Mouse (Mus musculus): ENCODE results near the gene Trhr2. TPM values are rescaled to one million over a fixed set of nuclear protein-coding genes. Genes with fewer than 3 reads are reported as not detected.
A peak's percentile ranks its signal among the peaks of the same experiment; 100 is the strongest.
"Not testable (repeated sequence)": the region's sequence is repeated elsewhere in the genome, so short reads cannot be mapped to it uniquely, and the experiment has no call there.

Gene Trhr2
- polyA plus RNA-seq, 1 experiment, result 0.09 TPM

DNA sequence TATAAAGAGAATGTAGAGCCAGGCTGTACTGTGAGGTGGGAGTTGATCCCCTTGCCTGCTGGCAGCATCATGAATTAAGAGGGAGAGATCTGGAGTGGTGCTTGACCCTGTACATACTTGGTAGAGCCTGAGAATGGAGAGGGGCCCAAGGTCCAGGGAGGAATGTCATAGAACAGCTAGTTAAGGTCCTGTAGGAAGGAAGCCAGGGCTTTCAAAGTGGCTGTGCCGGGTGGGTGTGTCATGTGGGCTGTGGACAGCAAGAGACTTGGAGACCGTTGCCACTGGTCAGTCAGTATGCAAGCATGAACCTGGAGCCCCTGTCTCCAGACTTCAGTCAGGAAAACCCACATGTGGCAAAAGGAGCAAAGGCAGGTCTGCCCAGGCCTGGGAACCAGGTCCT lies 35.4 kb downstream of the Trhr2 start:
- TF ChIP-seq POLR2A (IDR thresholded peaks at IDR 0.05; ENCODE audit: low read depth, low read length) (no peak), CTCF (IDR thresholded peaks at IDR 0.05; ENCODE audit: extremely low read depth, insufficient read length, insufficient replicate concordance, low read depth, low read length) (no peak)
- no peak overlapping the region for H3K4me3 ChIP-seq (ENCODE audit: low read depth, low read length)
- no peak overlapping the region for H3K27ac ChIP-seq (ENCODE audit: insufficient read depth, low read depth, low read length)
- peaks cover 44% of the 10 kb centered on the region for H3K4me1 ChIP-seq (ENCODE audit: control insufficient read depth, insufficient read depth, insufficient read length, low read length)
- H3K27me3 ChIP-seq (ENCODE audit: control insufficient read depth, insufficient read depth, low read length), result no peaks in the 10 kb centered on the region
- 79% methylated on average over 2 of the region's 2 CpGs for WGBS
- H3K36me3 ChIP-seq (ENCODE audit: control insufficient read depth, insufficient read depth, low read length), result peaks cover 6% of the 10 kb centered on the region; the same call in 1 of the 2 replicates

DNA sequence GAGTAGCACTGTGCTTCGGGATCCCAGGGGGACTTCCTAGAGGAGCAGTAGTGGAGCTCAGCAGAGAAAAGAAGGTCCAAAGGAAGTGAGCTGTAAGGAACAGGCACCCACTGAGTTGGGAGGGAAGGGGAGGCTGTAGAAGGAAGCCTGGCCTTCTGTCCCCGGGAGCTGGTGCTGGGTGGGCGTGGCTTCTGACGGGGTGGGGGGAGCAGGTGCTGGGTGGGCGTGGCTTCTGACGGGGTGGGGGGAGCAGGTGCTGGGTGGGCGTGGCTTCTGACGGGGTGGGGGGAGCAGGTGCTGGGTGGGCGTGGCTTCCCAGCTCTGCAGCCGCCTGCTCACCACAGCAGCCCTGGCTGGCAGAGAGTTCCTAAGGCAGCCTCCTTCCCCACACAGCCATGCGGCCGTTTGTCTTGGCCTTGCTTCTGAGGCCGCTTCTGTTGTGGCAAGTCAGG lies 36.6 kb downstream of the Trhr2 start:
- peaks cover 46% of the 10 kb centered on the region for H3K4me1 ChIP-seq (ENCODE audit: control insufficient read depth, insufficient read depth, insufficient read length, low read length)
- 6% methylated on average over 13 of the region's 13 CpGs for WGBS
- not testable (repeated sequence) for H3K36me3 ChIP-seq (ENCODE audit: control insufficient read depth, insufficient read depth, low read length); H3K27me3 ChIP-seq (ENCODE audit: control insufficient read depth, insufficient read depth, low read length); H3K4me3 ChIP-seq (ENCODE audit: low read depth, low read length)
- H3K27ac ChIP-seq (ENCODE audit: insufficient read depth, low read depth, low read length), result peak overlapping the region; percentile 72

DNA sequence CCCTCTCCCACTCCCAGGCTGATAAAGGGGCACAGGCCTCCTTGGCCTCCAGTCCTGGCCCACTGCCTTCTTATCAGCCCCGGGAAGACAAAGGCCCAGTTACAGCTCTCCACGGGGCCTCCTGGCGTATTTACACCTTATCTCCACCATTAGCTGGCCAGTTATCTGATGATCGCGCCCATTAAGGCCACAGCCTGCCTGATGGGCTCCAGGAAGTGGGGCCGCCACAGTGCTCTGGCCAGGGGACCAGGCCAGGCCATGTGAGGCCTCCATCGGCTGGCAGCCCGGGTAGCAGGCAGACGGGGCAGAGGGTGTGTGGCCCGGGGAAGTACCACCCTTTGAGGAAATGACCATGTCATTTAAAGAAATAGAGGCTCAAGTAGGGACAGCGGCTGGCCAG lies 37.8 kb downstream of the Trhr2 start:
- H3K4me1 ChIP-seq (ENCODE audit: control insufficient read depth, insufficient read depth, insufficient read length, low read length), result peaks cover 58% of the 10 kb centered on the region
- H3K4me3 ChIP-seq (ENCODE audit: low read depth, low read length), result no peak overlapping the region
- H3K36me3 ChIP-seq (ENCODE audit: control insufficient read depth, insufficient read depth, low read length), result peaks cover 6% of the 10 kb centered on the region; the same call in 1 of the 2 replicates
- peak overlapping the region; percentile 72 for H3K27ac ChIP-seq (ENCODE audit: insufficient read depth, low read depth, low read length)
- TF ChIP-seq CTCF (IDR thresholded peaks at IDR 0.05; ENCODE audit: extremely low read depth, insufficient read length, insufficient replicate concordance, low read depth, low read length), result no peak
- no peak for TF ChIP-seq POLR2A (IDR thresholded peaks at IDR 0.05; ENCODE audit: low read depth, low read length)
- 15% methylated on average over 11 of the region's 11 CpGs for WGBS
- no peaks in the 10 kb centered on the region for H3K27me3 ChIP-seq (ENCODE audit: control insufficient read depth, insufficient read depth, low read length)

DNA sequence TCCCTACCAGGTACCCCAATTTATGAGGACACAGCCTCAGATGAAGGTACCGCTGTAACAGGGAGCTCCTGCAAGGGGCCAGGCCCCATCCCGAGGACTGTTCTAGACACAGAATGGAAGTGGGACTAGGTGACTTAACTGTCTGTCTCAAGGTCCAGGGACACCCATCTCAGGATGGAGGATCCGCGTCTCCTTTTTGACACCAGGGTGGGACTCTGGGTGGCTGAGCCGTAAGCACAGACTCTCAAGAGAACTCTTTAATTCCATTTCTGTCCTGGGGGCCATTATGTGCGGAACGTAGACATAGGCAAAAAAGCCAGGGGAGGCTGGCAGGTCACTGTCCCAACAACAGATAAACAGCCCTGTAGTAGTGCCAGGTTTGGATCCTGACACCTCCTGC lies 38.4 kb downstream of the Trhr2 start:
- Histone ChIP-seq H3K4me3 (ENCODE audit: low read depth, low read length) (no peak overlapping the region), H3K36me3 (ENCODE audit: control insufficient read depth, insufficient read depth, low read length) (peaks cover 5% of the 10 kb centered on the region; the same call in 1 of the 2 replicates), H3K4me1 (ENCODE audit: control insufficient read depth, insufficient read depth, insufficient read length, low read length) (peaks cover 65% of the 10 kb centered on the region), H3K27ac (ENCODE audit: insufficient read depth, low read depth, low read length) (peak overlapping the region; percentile 72), H3K27me3 (ENCODE audit: control insufficient read depth, insufficient read depth, low read length) (no peaks in the 10 kb centered on the region)
- WGBS, result 58% methylated on average over 7 of the region's 7 CpGs
- TF ChIP-seq CTCF (IDR thresholded peaks at IDR 0.05; ENCODE audit: extremely low read depth, insufficient read length, insufficient replicate concordance, low read depth, low read length), result no peak
- TF ChIP-seq POLR2A (IDR thresholded peaks at IDR 0.05; ENCODE audit: low read depth, low read length), result no peak

DNA sequence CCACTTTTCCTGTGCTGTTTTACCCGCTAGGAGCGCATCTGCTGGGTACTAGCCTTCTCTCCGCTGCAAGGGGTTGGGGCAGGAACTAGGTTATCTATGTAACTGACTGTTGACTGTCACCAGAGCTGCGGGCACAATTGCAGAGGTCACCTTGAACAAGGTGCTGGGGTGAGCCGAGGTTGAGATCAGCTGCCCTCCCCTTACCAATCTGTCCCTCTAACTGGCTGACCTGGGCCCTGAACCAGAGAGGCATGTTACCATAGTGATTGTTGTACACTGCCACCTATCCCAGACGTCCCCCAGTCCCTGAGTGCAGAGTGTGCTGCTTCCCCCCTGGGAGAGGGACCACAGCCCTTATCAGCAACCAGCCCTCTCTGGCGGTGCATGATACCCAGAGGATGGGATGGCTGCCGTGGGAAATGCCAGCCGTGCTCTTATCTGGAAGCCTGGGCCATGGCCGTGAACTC lies 39.1 kb downstream of the Trhr2 start:
- H3K4me3 ChIP-seq (ENCODE audit: low read depth, low read length), result no peak overlapping the region
- WGBS, result 35% methylated on average over 10 of the region's 10 CpGs
- TF ChIP-seq POLR2A (IDR thresholded peaks at IDR 0.05; ENCODE audit: low read depth, low read length) (no peak), CTCF (IDR thresholded peaks at IDR 0.05; ENCODE audit: extremely low read depth, insufficient read length, insufficient replicate concordance, low read depth, low read length) (no peak)
- H3K36me3 ChIP-seq (ENCODE audit: control insufficient read depth, insufficient read depth, low read length), result peaks cover 5% of the 10 kb centered on the region; the same call in 1 of the 2 replicates
- H3K4me1 ChIP-seq (ENCODE audit: control insufficient read depth, insufficient read depth, insufficient read length, low read length), result peaks cover 70% of the 10 kb centered on the region
- no peaks in the 10 kb centered on the region for H3K27me3 ChIP-seq (ENCODE audit: control insufficient read depth, insufficient read depth, low read length)
- peak overlapping the region; percentile 72; the same call in 1 of the 2 replicates for H3K27ac ChIP-seq (ENCODE audit: insufficient read depth, low read depth, low read length)

DNA sequence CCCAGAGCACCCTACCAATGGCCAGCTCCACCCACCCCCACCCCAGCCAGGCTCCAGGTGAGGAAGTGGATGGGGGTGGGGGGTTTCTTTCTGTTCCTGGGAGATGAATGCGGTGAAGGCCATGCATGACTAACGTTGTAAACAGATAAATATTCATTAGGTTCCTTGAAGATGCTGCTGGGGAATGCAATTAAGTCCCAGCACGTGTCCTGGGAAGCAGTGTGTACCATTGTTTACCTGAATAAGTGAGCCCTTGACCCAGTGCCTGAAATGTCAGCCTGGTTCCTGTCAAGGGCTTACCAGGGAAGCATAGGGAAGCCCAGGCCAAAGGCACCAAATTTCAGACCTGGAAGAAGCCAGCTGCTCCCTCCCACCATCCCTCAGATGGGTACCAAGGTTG lies 40.0 kb downstream of the Trhr2 start:
- TF ChIP-seq POLR2A (IDR thresholded peaks at IDR 0.05; ENCODE audit: low read depth, low read length), result no peak
- no peak for TF ChIP-seq CTCF (IDR thresholded peaks at IDR 0.05; ENCODE audit: extremely low read depth, insufficient read length, insufficient replicate concordance, low read depth, low read length)
- 0 out of 2 replicates have a peak, but pooled peaks cover 2% of the 10 kb centered on the region for H3K36me3 ChIP-seq (ENCODE audit: control insufficient read depth, insufficient read depth, low read length)
- H3K4me1 ChIP-seq (ENCODE audit: control insufficient read depth, insufficient read depth, insufficient read length, low read length), result peaks cover 77% of the 10 kb centered on the region
- WGBS, result 46% methylated on average over 3 of the region's 3 CpGs
- H3K27me3 ChIP-seq (ENCODE audit: control insufficient read depth, insufficient read depth, low read length), result no peaks in the 10 kb centered on the region
- no peak overlapping the region for H3K4me3 ChIP-seq (ENCODE audit: low read depth, low read length)
- H3K27ac ChIP-seq (ENCODE audit: insufficient read depth, low read depth, low read length), result no peak overlapping the region; the same call in 1 of the 2 replicates

DNA sequence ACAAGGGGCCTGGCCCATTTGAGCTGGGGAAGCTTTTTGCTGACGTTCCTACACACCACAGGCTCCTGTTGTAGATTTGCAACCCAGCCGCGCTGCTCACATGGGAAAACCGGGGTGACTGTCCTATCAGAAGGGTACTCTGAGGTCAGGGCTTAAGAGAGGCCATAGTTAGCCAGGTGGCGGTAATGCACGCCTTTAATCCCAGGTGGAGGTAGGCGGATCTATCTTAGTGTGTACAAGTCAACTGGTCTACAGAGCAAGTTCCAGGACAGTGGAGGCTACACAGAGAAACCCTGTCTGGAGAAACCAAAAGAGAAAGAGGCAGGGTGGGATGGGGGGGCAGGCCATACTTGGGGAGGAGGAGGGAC lies 40.9 kb downstream of the Trhr2 start:
- TF ChIP-seq POLR2A (IDR thresholded peaks at IDR 0.05; ENCODE audit: low read depth, low read length), result no peak
- no peak for TF ChIP-seq CTCF (IDR thresholded peaks at IDR 0.05; ENCODE audit: extremely low read depth, insufficient read length, insufficient replicate concordance, low read depth, low read length)
- WGBS, result 24% methylated on average over 7 of the region's 7 CpGs
- H3K27me3 ChIP-seq (ENCODE audit: control insufficient read depth, insufficient read depth, low read length), result no peaks in the 10 kb centered on the region
- H3K27ac ChIP-seq (ENCODE audit: insufficient read depth, low read depth, low read length), result peak overlapping the region; percentile 91
- no peak overlapping the region for H3K4me3 ChIP-seq (ENCODE audit: low read depth, low read length)
- peaks cover 84% of the 10 kb centered on the region for H3K4me1 ChIP-seq (ENCODE audit: control insufficient read depth, insufficient read depth, insufficient read length, low read length)
- H3K36me3 ChIP-seq (ENCODE audit: control insufficient read depth, insufficient read depth, low read length), result 0 out of 2 replicates have a peak, but pooled peaks cover 2% of the 10 kb centered on the region
